Mouse (Mus musculus) c-Kit-positive CD71-positive TER-119-negative erythroid progenitor cells, embryonic 14.5 days (primary cell): ENCODE results near the gene Gramd1b.

Experiments used
- DNase-seq: peaks from one replicate; pipeline ENCODE4 v3.0.0-alpha.2; 2013; ENCODE audit warnings: low read depth

The Gramd1b gene

DNA sequence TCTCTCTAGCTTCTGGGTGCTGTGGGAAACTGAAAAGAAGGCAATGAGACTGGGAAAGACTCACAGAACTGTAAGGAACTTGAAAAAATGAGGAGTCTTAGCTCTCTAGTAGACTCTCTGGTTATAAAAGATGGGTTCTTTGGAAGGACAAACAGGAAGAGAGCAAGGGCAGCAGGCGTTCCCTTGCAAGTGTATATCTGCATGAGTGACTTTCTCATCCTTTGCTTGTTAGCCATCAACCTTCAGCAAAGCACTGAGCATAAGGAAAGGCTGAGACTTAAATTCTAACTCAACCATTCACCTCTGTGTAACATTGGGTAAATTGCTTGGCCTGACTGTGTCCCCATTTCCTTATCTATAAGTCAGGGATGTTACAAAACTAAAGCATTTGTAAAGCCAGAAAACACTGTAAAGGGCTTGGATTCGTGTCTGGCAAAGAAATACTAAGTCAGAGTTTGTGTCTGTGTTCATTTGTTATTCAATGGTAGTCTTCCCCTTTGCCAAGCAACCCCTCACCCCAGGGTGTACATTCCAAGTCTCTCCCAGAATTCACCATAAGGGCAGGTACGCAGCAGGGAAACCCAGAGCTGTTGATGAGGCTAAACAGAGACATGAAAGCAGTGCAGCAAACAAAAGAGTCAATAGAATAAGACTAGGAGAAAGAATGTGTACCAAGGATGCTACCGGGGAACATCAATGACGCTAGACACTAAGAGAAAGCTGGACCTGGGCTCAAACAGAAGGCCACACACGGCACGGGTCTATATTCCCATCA is 133.5 kb downstream of the Gramd1b start:
- DNase-seq, result no peak

DNA sequence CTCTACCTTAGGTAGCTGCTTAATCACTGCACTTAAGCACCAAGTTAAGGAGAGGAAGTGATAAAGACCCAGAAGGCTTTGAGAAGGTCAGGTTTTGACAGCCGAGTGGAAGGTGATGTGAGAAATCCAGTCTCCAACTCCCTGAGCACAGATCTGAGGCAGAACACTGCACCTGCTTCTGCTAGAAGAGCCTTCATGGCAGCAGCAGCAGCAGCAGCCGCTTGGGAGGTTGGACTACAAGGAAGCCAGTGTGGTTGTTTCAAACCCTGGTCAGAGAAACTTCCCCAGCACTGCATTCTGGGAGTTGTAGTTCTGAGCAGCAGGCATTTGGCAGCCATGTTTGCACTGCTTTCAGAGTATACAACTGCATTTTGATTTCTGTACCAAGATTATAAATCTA is 134.1 kb downstream of the Gramd1b start:
- no peak for DNase-seq

DNA sequence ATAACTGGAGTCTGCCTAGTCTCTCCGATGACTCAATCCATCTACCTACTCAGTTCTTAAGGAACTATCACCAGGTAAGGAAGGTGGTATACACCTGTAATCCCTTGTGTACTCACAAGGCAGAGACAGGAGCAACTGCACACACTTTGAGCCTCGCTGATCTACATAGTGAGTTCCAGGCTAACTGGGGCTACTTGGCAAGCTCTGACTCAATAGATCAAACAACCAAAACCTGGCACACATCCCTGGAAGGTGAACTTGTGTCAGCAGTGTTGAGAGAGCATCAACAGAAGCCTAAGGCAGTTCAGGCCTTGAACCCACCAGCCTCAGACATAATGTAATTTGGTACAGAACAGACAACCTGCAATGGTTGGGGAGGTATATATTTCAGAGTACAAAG is 135.0 kb downstream of the Gramd1b start:
- DNase-seq, result no peak

DNA sequence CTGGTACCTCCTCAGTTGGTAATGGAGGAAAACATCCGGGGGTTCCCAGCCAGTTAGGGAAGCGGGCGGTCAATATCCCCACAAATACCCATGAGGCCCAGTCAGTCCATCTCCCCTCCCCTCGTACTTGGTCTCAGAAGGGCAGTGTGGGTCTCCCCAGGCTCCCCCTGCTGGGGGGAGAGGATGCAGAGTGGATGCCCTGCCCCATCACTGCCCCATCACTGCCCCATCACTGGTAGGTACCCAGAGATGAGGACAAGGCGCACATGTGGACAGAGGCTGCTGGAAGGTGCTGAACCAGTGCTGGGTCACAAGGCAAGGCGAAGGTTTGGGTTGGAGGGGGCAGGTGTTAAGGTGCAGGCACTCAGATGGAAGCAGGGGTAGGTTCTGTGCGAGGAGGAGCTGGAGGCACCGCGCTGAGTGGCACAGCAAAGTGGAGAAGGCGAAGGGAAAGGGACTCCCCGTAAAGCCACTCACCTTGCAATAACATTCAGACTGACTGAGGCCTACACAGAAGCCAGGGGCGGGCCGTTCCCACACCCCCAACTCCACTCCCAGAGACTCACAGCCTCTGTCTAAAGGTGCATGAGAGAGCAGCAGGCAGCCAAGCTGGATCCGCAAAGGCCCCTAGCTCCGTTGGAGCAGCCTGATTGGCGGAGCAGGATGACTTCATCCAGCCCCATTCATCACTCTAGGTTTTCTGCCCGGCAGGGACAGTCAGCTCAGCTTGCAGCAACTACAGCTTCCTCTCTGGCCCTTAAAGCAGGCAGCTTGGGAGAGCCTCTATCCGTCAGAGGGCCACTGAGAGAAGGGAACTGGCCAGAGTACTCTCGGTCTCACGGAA is 139.1 kb downstream of the Gramd1b start:
- DNase-seq, result no peak

DNA sequence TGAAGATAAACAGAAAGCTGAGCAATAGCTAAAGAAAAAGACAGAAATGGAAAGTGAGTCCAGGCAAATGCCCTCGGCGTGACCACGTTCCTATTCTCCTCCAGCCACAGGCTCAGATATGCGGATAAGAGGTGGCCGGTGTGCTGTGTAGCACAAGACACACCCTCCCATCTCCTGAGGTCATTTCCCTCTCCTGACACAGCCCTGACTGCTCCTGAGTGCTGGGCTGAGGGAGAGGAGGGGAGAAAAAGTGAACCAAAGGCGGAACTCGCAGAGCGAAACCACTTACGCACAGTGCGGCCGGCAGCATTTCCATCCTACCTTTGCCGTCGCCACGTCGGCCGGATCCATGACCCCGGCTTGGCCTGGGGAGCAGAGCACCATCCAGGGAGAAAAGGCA is 139.8 kb downstream of the Gramd1b start:
- no peak for DNase-seq

DNA sequence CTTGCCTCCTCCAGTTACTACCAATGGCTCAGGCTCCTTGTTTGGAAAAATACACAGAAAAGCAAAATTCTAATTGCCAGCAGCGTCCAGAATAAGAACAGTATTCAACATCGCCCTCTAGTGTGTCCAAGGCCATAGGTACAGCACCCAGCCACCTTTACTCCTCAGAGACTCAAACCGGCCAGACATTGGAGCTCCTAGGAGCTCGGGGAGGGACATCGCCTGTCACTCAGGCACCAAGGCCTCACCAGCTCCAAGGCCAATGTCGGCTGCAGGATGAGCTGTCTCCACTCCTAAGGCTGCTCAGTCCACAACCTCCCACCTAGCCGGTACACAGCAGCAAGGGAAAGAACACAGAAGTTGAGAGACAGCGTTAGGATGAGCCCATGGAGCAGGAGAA is 140.3 kb downstream of the Gramd1b start:
- no peak for DNase-seq

DNA sequence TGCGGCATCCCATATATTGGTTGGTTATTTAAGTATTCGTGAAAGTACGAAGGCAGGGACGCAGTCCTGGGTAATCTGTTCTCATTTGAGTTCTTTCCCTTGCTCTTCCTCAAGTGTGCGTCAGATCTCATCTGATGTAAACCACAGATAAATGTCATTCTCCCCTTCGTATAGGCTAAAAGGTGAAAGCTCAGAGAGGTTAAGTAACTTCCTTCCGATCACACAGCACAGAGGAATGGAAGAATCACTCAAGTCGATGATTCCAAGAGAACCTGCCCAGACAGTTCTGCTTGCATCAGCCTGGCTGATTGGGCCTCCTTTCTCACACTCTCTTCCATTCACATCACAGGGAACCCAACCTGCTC is 140.8 kb downstream of the Gramd1b start:
- no peak for DNase-seq

DNA sequence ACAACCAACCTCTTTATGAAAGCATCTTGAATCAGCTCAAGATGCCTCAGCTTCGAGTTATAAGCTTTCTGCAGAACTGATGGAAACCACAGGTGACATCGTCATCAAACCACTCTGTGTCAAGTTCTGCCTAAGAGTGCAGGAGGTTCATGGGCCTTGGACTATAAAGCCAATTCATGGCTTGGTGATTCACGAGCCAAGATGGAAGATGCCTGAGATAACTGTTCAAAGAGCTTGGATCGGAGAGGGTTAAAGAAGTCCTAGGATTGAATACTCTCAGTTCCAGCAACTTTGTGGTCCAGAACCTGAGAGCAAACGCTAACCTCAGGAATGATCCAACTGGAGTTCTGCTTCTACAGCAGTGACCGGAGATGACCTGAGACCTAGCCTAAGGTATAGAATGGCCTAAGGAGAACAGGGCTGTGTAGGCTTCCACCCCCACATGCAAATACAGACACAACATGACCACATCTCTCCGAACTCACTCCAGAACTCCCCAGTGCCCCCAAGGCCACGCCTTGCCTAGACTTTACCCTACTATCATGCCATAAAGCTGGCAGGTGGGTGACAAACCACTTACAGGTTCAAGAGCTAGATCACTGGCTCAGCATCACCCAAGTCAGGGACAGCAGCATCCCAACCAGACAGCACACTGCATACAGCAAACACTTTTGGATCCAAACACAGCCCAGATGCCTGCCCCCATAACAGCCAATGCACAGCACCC is 141.4 kb downstream of the Gramd1b start:
- DNase-seq, result no peak

DNA sequence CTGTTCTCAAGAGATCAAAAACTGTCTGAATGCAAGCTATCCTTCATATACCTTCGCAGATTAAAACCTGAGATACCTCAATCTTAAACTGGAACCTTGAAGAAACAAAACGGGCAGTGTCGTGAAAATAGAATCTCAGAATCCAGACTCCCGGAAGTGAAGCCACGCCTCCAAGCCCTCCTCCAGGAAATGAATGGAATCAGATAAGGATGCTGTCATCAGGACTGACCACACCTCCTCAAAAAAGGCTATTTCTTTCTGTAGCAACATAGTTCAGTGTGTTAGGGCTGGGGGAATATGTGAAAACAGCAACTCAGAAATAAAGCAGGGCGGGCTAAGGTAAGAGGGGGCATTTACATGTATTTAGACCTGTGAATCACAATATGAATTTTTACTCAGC is 142.0 kb downstream of the Gramd1b start:
- DNase-seq, result no peak

DNA sequence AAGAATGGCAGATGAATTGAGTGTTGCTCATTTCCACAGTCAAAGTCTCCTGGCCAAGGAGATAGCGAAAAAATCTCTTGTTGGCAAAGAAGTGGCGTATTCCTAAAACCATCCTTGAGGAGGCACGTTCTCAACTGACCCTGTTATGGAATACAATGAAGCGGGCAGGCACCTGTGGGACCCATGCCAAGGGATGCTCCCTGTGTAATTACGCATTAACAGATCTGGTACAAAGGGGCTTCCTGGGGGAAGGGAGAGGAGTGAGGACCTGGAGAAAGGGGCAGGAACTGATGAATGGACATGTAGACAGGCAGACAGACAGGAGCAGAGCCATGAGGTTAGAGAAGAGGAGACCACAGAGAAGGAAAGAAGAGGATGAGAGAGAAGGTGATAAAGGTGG is 146.4 kb downstream of the Gramd1b start:
- DNase-seq, result no peak

DNA sequence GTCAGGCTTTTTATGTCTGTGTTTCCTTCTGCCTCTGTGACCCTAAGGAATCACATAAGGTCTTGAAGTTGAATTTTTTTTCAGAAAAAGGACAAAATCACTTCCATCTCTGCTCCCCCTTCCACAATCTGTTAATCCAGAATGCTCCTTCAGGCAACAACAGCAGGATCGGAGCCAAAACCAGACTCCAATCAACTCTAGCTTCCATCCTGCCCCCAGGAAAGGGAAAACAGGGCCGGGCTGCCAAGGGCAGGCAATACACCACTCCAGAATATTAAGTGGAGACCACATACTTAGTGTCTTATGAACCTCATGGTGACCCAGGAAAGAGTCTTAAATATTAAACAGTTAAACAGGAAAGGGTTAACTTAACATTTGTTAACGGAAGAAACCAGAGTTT is 148.7 kb downstream of the Gramd1b start:
- no peak for DNase-seq

DNA sequence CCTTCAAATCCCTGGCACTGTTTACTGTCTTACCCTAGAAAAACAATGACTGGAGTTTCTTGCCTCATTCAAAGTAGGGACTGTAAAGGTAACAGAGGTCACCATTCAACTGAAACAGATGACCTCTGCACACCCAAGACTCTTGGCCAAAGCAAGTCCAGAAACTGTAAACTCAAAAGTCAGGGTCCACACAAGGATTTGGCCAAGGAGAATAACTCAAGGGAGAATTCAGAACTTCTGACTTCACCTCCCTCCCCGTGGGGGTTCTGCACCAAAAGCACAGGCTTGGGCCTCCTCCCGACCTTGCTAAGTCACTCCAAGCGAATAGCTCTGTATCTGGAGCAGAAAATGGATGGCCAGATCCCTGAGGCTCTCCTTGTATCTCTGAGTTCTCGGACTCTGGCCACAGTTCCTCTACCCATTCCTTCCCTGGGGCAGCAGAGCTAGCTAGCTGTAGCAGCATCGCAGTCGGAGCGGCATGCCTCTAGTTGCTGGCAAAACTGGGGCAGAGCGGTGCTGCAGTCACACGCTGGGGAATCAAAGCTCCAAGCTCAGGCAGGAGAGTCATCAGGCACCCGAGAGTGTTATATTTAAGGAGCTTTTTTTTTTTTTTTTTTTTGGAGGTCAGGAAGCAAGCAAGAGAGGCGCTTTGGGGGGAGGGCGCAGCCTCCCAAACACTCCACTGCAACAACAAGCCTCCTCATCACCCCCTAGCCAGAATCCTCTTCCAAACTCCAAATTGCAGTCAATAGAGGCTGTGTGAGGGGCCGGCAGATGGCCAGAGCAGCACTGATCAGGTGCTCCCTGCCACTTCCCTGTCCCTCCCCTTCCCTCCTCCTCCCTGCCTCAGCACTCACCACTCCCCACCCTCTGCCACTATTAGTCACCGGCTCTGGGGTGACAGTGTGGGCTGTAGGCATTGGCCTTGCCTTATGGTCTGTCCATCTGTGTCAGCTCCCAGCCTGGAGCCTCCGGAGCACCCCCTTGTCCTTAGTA is 149.5 kb downstream of the Gramd1b start:
- DNase-seq, result no peak

DNA sequence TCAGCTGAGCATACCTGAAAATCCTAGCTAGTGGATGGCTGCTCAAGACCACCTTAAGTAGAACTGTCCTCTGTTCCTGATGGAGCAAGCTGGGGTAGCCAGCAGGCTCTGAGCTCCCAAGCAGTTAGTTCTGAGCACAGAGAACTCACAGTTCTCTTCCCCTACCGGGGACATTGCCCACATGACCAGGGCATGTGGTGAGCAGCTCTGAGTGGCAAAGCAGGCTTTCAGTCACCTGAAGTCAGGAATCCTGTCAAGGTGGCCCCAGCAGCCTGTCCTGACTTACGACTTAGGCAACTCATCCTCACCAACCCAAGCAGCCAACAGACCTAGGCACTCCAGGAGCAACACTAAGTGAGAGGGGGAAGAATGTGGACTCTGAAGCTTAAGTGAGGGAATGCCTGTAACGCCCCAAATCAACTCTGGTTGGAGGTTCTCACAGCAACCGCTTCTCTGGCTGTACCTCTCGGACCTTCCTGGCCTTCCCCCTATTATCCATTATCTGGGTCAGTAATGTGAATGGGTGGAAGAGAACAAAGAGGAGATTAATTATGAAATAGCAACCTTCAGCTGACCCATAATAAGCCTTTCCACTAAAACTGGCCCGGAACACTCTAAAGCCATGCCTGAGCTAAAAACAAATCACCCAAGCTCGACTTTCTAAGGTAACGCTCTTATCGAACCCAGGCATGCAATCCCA is 154.3 kb downstream of the Gramd1b start:
- DNase-seq, result no peak

DNA sequence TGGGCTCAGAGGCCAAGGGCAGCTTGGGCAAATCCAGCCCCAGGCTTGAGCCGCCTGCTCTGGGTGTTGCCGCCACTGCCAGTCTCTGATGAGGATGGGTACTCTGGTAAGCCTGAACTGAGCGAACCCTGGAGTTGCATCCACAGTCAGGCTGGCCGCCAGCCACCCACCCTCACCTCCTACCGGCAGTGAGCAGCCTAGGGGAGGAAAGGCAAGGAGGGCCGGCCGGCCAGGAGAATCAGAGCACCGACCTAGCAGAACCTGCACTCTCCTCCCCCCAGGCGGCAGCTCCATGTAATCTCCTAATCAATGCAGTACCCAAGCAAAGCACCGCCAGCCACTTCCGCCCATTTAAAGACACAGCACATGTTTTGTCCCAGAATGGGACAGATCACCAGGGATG is 155.0 kb downstream of the Gramd1b start:
- DNase-seq, result no peak

DNA sequence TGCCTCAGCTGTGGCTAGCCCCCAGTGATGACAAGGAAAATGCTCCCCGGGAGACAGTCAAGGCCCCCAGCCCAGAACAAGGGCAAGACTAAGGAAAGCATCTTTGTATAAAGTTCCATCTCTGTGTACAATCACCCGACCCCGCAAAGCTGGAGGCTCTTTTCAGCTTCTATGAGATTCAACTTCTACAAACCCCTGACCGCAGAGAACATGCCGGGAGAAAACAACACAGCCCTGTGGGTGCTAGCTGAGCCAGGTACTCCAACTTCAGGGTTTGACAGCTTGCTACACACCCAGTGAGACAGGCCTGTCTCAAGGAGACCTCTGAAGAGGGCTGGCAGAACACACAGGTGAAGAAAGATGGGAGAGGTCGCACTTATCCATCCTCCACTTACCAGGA is 155.7 kb downstream of the Gramd1b start:
- no peak for DNase-seq

DNA sequence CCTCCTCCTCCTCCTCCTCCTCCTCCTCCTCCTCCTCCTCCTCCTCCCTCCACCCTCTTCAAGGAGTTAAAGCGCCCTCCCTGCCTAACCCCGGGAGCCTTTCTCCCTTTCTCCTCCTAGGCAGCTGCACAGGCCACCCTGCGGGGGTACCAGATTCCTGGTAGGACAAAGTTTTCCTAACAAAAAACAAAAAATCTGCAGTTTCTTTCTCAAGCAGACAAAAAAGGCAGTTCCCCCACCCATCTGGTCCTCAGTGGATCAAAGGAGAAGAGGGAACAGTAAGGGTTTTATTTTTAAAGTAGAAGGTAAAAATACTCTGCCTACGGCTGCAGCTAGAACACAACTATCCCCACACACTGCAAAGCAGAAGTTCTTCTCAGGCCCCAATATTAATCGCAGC is 156.2 kb downstream of the Gramd1b start:
- no peak for DNase-seq

DNA sequence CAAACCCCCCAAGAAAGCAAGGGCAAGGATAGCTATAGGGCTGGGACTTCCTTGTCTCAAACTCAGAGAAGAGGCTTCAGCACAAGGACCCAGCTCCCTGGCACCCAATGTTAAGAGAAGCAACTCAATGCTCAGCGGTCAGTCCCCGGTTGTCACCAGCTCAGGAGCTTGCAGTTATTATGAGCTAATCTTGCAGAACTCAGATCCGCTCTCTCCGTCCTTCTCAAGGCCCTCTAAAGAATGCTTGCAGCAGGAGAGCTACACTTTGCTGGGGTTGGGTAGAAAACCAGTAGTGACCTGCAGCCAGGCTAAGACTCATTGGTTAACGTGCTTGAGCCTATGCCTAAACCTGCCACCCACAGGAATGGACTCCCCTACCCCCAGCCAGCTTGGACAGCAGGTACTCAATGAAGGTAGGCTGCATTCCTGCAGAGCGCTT is 156.6 kb downstream of the Gramd1b start:
- no peak for DNase-seq

DNA sequence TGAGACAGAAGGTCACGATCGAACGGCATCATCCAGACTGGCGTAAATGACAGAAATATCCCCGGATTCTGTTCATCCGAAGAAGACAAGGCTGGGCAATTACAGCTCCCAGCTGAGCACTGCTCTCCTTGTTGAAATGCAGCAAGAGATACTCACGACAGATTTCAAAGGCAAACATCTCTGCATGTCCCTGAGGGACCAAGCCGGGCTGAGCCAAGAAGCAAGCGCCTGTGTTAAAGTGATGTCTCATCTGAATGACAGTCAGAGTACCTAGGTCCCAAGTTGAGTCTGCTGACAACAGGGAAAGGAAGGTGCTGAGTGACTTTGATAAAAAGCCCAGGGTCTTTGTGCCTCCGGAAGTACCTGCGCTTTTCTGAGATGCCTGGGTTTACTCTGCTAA is 157.1 kb downstream of the Gramd1b start:
- DNase-seq, result no peak

DNA sequence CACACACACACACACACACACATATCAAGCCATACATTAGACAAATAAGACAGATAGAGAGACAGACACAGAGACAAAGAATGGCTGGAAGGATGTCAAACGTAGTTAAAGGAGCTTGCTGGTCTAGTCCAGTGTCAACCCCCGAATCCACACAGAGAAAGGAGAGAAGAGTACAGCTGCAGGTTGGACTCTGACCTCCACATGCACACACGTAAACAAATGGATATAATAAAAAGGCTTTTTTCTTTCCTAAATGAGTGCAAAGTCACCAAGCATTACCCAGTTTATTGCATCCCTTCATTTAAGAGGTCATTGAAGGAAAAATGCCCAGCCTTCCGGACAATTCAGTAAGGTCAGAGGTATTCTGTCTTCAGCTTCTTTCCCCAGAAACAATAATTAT is 161.0 kb downstream of the Gramd1b start:
- no peak for DNase-seq

DNA sequence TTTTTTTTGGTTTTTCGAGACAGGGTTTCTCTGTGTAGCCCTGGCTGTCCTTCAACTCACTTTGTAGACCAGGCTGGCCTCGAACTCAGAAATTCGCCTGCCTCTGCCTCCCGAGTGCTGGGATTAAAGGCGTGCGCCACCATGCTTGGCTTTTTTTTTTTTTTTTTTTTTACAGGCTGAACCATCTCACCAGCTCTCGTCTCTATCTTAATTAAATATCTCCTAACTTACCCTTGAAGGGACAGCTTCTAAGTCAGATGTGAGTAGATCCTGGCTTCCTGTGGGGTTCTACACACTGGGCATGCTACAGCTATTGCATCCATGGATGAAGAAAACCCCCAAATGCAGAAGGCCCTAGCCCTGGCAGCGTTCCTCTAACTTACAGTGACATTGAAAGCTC is 164.4 kb downstream of the Gramd1b start:
- no peak for DNase-seq

DNA sequence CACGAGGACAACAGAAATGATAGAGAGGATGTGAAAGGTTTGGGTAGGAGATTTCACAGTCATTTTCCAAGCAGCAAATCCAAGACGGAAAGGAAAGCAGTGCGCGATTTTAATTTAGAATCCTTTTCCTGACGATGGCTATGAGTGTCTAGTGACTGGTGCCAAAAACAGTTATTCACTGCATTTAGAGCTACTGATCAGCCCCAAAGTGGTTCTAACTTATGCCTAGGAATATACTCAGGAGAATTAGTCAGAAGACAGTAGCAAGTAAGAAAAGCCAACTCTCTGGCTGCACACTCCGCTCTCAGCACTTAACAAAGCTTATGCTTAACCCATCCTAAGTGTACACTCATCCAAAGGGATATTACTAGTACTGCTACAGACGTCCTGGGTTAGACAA is 166.9 kb downstream of the Gramd1b start:
- DNase-seq, result no peak
